Mouse (Mus musculus) left cerebral cortex, adult 18-20 months (tissue): ENCODE data around the gene Crb1. TPM values are rescaled to one million over a fixed set of nuclear protein-coding genes. Genes with fewer than 3 reads are reported as not detected.
A peak's percentile ranks its signal among the peaks of the same experiment; 100 is the strongest.

ENCODE experiments used
- DNase-seq, 2 experiments: peaks; one replicate each; pipeline ENCODE4 v3.0.0; 2021 to 2022; ENCODE audit warnings: low spot score in 2 of 2, mixed read lengths in 1 of 2
- total RNA-seq, 2 experiments: library from RNA; stranded (reverse); gene quantifications; 2 replicates each; pipeline ENCODE4 v1.2.3; 2021

Crb1 gene
- total RNA-seq, 2 experiments from 2014 or later: 0.86 to 1.0 TPM

DNA sequence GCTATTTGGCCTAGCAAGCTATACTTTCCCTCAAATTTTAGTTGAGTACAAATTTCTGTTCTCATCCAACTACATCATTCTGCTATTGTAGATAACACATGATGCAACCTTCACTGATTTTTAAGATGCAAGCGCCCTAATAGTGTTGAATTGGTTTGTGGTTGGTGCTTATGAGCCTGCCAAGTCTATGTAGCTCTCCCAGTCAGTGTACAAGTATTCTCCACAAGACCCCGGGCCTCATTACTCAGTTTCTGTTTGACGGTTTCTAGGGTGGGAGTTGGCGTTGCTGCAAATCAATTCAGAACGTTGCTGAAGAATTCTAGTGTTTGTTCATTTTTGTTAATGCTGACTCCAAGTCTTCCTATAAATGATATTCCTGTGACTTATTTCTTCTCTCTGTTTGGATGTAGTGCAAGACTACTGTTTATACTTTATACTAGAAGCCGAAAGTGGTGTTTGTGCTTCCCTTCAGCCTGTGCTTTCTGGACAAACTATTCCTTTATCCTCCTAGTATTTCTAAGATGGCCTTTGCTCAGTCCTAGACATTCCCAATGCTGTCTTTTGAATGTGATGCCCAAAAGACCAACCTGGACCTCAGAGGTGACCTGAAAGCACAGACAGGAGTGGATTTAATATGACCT, 152.5 kb downstream of the Crb1 start:
- no peak for DNase-seq

- DNase-seq: no peak
Measured at GRCm38 (mm10) chr1:139223804-139224203, 153.1 kb downstream of the Crb1 start.

GRCm38 (mm10) chr1:139215311-139215710, 161.6 kb downstream of the Crb1 start:
- DNase-seq: no peak

GRCm38 (mm10) chr1:139210505-139210904, 166.4 kb downstream of the Crb1 start:
- no peak for DNase-seq

- DNase-seq: peak; percentile 13 to 19
Measured at GRCm38 (mm10) chr1:139209796-139210195, 167.1 kb downstream of the Crb1 start.

DNA sequence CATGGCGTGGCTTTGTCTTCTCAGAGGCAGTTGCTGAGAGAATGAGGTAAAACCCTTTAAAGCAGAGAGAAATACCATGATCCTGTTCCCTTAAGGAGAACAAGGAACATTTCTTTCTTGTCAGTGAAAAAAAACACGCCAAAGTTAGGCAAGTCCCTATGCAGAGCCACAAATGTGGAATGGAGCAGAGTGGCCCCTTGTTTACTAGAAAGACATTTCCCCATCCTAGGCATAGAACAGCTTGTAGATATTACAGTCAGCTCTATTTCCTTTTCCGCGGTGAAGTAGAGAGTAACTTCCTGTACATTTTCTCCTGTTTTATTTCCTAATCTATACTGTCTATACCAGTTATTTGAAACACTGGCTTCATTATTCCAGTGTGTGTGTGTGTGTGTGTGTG, 170.6 kb downstream of the Crb1 start:
- DNase-seq: no peak

DNA sequence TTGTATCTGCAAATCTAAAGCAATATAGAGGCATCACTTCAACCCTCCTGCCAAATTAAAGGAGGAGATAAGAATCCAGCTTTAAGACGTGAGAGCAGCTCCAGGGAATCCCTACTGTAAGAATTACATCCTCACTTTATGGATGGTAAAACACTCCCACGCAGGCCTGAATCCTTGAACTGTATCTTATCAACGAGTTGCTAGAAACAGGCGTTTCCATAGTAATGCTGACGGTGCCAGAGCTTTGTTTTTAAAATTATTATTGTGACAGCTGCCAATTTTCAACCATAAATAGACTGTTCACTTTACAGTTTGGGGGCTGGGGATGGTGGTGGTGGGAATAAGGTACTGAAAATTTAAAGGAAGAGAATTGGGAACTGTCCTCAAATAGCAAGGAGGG, 173.9 kb downstream of the Crb1 start:
- DNase-seq: no peak

GRCm38 (mm10) chr1:139194428-139195028, 182.4 kb downstream of the Crb1 start:
- DNase-seq: no peak

DNA sequence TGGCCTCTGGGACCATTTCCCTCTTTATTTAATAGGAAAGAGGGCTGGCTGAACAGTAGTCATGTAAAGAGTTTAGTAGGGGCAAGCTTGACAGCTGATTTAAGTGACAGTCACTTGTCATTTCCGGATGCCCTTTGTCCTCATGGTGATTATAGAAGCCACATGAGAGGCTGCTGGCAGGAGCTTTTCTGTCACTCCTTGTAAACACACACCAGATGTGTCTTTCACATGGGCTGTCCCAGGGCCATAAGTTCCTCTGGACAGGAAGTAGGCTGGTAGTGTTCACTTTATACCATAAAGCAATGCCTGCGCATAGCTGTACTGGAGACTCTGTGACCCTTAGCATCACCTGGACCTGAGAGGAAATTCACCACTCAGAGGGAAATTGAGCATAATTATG, 182.9 kb downstream of the Crb1 start:
- DNase-seq: no peak

GRCm38 (mm10) chr1:139192635-139193034, 184.3 kb downstream of the Crb1 start:
- DNase-seq: no peak

DNA sequence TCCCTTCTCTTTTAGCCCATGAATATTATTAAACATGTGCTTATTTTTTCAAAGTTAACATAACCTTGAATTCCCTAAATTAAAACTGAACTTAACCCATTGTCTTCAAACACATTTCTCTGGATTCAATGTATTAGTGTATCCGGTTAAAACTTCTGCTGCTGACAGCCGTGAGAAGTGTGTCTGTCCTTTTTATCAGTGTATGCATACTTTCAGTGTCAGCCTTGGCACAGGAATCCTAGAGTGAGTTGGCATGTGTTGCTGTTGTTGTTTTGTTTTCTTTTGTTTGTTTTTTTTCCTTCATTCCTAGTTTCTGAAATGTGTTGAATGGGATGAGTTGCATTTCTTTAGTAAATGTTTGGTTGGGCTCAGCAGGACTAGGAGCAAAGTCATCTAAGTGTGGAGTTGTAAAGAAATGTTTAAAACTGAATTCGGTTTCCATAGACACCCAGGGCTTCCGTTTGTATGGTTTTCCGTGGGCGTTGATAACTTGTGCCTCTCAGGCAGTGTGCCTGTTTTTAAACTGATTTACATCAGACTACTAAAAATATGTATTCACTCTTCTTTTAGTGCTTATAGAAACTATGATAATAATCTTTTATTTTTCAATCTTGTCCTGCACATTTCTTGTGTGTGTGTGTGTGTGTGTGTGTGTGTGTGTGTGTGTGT, 196.3 kb downstream of the Crb1 start:
- no peak for DNase-seq

DNA sequence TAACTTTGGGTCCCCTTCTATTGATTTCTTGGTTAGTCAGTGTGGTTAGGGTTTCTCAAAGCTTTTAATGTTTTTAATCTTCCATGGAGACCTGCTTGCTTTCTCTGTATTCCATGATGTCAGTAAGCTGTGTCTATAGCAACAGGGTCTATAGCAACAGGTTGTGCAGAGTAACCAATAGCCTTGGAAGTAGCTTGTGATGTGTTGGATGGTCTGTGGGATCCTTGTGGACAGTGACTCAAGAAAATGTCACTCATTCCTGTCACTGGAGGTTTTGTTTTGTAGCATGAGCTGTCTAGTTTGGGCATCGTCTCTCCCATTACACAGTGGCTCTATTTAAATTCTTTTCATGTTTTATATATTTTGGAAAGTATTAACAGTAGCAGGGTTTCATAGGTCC, 197.2 kb downstream of the Crb1 start:
- DNase-seq: no peak

DNA sequence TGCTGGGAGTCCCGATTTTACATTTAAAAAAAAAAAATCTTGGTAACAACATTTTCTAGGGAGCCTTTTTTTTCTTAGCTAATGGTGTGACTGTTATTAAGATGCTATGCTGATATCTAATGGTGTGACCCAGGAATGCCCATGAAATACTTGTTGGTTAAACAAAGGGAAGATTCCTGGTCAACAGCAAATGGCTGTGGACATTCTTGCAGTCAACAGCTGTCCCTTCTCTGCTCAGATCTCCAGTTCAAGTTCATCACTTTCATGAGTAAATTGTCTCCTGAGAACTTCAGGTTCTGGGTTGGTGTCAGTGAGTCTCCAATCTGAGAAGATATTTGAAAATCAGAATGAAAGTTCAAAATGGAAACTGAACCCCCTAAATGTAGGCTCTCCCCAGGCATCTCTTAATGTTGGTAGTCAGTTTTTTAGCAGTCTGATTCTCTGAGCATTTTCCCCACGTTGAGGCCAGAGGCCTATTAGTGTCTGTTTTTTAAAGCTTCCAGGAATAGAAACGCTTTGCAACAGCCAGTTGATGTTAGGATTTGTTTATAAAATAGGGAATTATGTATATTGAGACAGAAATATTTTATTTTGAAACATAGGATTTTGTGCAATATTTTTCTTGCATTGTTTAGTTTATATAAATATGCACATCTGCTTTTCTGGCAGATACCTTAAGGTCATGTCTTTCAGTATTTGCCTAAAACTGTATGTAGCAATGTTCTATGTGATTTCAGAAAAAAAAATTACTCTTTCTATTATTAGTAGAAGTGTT, 202.7 kb downstream of the Crb1 start:
- no peak for DNase-seq

GRCm38 (mm10) chr1:139162814-139163213, 214.1 kb downstream of the Crb1 start:
- peak in 1 of 2 experiments; percentile 18 for DNase-seq

DNA sequence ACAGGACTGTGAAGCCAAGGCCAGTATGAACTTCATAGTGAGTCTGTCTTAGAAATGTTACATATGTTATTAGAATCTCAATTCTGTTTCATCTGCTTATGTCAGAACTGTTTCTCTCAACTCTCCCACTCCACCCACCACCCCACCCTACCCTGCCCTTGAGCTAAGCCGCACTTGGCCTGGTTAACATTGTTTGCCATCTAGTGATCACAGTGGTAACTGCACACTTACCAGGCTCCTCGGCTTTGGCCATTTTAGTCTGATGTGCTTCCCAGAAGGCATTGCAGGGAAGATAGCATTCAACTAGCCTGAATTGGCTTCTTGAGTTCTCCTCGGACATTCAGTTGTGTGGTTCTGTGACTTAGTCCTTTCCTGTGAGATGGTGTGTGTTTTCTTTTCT, 215.3 kb downstream of the Crb1 start:
- no peak for DNase-seq

GRCm38 (mm10) chr1:139156397-139156796, 220.5 kb downstream of the Crb1 start:
- no peak for DNase-seq

- no peak for DNase-seq
Measured at GRCm38 (mm10) chr1:139153493-139153892, 223.4 kb downstream of the Crb1 start.

DNA sequence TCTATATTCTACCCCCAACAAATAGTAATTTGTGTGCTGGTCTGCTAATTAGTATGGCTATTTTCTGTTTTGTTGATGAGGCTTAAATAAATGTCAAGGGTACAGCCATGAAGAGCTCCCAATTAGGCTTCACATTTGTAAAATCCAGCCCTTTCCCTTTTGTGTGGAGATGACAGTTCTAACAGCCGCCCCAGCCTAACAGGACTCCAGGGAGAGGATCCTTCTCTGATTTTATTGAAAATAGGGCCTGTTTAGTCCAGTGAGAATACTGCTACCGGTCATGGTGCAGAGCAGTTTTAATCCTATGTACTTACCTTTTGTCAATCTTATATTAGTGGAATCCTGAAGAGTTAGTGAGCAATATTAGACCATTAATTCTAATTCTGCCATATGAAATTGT, 223.9 kb downstream of the Crb1 start:
- DNase-seq: no peak
